Mouse (Mus musculus) forebrain, embryonic 10.5 days (tissue): ENCODE results near the gene Gm42957. TPM values are rescaled to one million over a fixed set of nuclear protein-coding genes. Genes with fewer than 3 reads are reported as not detected.
"Not testable (repeated sequence)": the region's sequence is repeated elsewhere in the genome, so short reads cannot be mapped to it uniquely, and the experiment has no call there.

Source experiments
- DNase-seq: peaks from one replicate; pipeline ENCODE4 v3.0.0-alpha.2; 2017; ENCODE audit warnings: low spot score; ENCODE audit errors: extremely low spot score
- H3K27ac ChIP-seq: fragments of 300-500 bp; sonication (generic); 2 replicates; pipeline ENCODE4 v1.5.1; 2016; ENCODE audit warnings: mild to moderate bottlenecking
- H3K27me3 ChIP-seq: fragments of 300-500 bp; sonication (generic); 2 replicates; pipeline ENCODE4 v1.6.1; 2016; ENCODE audit warnings: mild to moderate bottlenecking; ENCODE audit not compliant: poor library complexity, severe bottlenecking
- H3K36me3 ChIP-seq: fragments of 300-500 bp; sonication (generic); replicated peaks from 2 replicates; pipeline ENCODE4 v1.6.1; 2016; ENCODE audit warnings: mild to moderate bottlenecking, moderate library complexity
- H3K4me1 ChIP-seq: fragments of 300-500 bp; sonication (generic); 2 replicates; pipeline ENCODE4 v1.6.1; 2016
- H3K4me3 ChIP-seq: fragments of 300-500 bp; sonication (generic); 2 replicates; pipeline ENCODE4 v1.5.1; 2016; ENCODE audit warnings: mild to moderate bottlenecking, moderate library complexity
- H3K9me3 ChIP-seq: fragments of 300-500 bp; sonication (generic); 2 replicates; pipeline ENCODE4 v1.6.1; 2016; ENCODE audit warnings: mild to moderate bottlenecking, moderate library complexity
- WGBS: fragments of 180-500 bp; shearing (Covaris S2); methylation state at CpG from one replicate; pipeline ENCODE4 v1.1.7; 2016; 5-methylcytosine and 5-hydroxymethylcytosine counted together
- polyA plus RNA-seq: library from polyadenylated mRNA; unstranded; fragments of >200 nt; fragmentation: Nextera tagmentation; extraction: Ambion mirVana; gene quantifications from 2 replicates; pipeline ENCODE4 v1.2.1, GENCODE M21; 2016

Gm42957 gene
- polyA plus RNA-seq, 1 experiment from 2014 or later = 0.11 TPM

- H3K4me1 ChIP-seq = peaks cover 92% of the 10 kb centered on the region
These were observed 35.9 kb upstream of the Gm42957 start for GRCm38 (mm10) chr3:96599411-96599810.

GRCm38 (mm10) chr3:96600639-96601250 is 34.5 kb upstream of the Gm42957 start, which contains the start of gene Lix1l:
Gene Lix1l (plus strand): TSS chr3:96601149.
- Histone ChIP-seq H3K9me3 (no peaks in the 10 kb centered on the region), H3K4me1 (peaks cover 86% of the 10 kb centered on the region), H3K27ac (peak within 1 kb of the TSS; percentile 96), H3K36me3 (peaks cover 23% of the 10 kb centered on the region), H3K4me3 (peak within 1 kb of the TSS; percentile 93), H3K27me3 (peaks cover 36% of the 10 kb centered on the region)
- WGBS = under 1% methylated on average over 27 of the region's 27 CpGs
- peak; percentile 95 for DNase-seq

More at GRCm38 (mm10) chr3:96599411-96599810, 35.9 kb upstream of the Gm42957 start:
- Histone ChIP-seq H3K36me3 (peaks cover 12% of the 10 kb centered on the region), H3K9me3 (no peaks in the 10 kb centered on the region), H3K27ac (0 out of 2 replicates have a peak overlapping the region, but pooled peaks have one; percentile 84), H3K4me3 (peak overlapping the region; percentile 61; the same call in 1 of the 2 replicates), H3K27me3 (peaks cover 48% of the 10 kb centered on the region)
- DNase-seq = no peak
- 67% methylated on average over 3 of the region's 3 CpGs for WGBS

GRCm38 (mm10) chr3:96601251-96601787 is 34.0 kb upstream of the Gm42957 start:
- peaks cover 81% of the 10 kb centered on the region for H3K4me1 ChIP-seq
- H3K27me3 ChIP-seq = peaks cover 30% of the 10 kb centered on the region
- WGBS = under 1% methylated on average over 38 of the region's 40 CpGs
- H3K9me3 ChIP-seq = no peaks in the 10 kb centered on the region
- H3K4me3 ChIP-seq = peak overlapping the region; percentile 93
- peaks cover 23% of the 10 kb centered on the region for H3K36me3 ChIP-seq
- H3K27ac ChIP-seq = peak overlapping the region; percentile 96
- peak; percentile 73 for DNase-seq

- Histone ChIP-seq H3K9me3 (no peaks in the 10 kb centered on the region), H3K4me1 (peaks cover 73% of the 10 kb centered on the region), H3K36me3 (peaks cover 26% of the 10 kb centered on the region), H3K4me3 (peak overlapping the region; percentile 93), H3K27me3 (peaks cover 22% of the 10 kb centered on the region), H3K27ac (peak overlapping the region; percentile 96)
- no peak for DNase-seq
- WGBS = 33% methylated on average over 10 of the region's 10 CpGs
These were observed 33.2 kb upstream of the Gm42957 start for GRCm38 (mm10) chr3:96601941-96602703.

GRCm38 (mm10) chr3:96602704-96603084 is 32.6 kb upstream of the Gm42957 start:
- Histone ChIP-seq H3K36me3 (peaks cover 28% of the 10 kb centered on the region), H3K4me1 (peaks cover 67% of the 10 kb centered on the region), H3K9me3 (no peaks in the 10 kb centered on the region), H3K27me3 (peaks cover 19% of the 10 kb centered on the region), H3K4me3 (peak overlapping the region; percentile 93), H3K27ac (peak overlapping the region; percentile 96)
- 58% methylated on average over 5 of the region's 5 CpGs for WGBS
- DNase-seq = no peak

GRCm38 (mm10) chr3:96603311-96603710 is 32.0 kb upstream of the Gm42957 start:
- Histone ChIP-seq H3K9me3 (no peaks in the 10 kb centered on the region), H3K27ac (peak overlapping the region; percentile 96; the same call in 1 of the 2 replicates), H3K4me3 (peak overlapping the region; percentile 93; the same call in 1 of the 2 replicates), H3K36me3 (peaks cover 33% of the 10 kb centered on the region), H3K4me1 (peaks cover 61% of the 10 kb centered on the region), H3K27me3 (peaks cover 18% of the 10 kb centered on the region)
- no peak for DNase-seq
- WGBS = 60% methylated on average over 5 of the region's 5 CpGs

GRCm38 (mm10) chr3:96606007-96606406 is 29.3 kb upstream of the Gm42957 start:
- H3K9me3 ChIP-seq, H3K4me3 ChIP-seq, DNase-seq, H3K27ac ChIP-seq, H3K27me3 ChIP-seq: not testable (repeated sequence)
- 88% methylated on average over 4 of the region's 4 CpGs for WGBS
- Histone ChIP-seq H3K4me1 (peaks cover 34% of the 10 kb centered on the region), H3K36me3 (peaks cover 39% of the 10 kb centered on the region)

GRCm38 (mm10) chr3:96606618-96607017 is 28.7 kb upstream of the Gm42957 start:
- WGBS = 89% methylated on average over 4 of the region's 4 CpGs
- no peak overlapping the region for H3K4me3 ChIP-seq
- no peaks in the 10 kb centered on the region for H3K27me3 ChIP-seq
- DNase-seq = no peak
- H3K27ac ChIP-seq = no peak overlapping the region
- peaks cover 39% of the 10 kb centered on the region for H3K36me3 ChIP-seq
- no peaks in the 10 kb centered on the region for H3K9me3 ChIP-seq
- peaks cover 29% of the 10 kb centered on the region for H3K4me1 ChIP-seq

GRCm38 (mm10) chr3:96617941-96618340 is 17.3 kb upstream of the Gm42957 start:
- peaks cover 80% of the 10 kb centered on the region for H3K36me3 ChIP-seq
- no peak for DNase-seq
- no peaks in the 10 kb centered on the region for H3K27me3 ChIP-seq
- H3K27ac ChIP-seq = no peak overlapping the region
- no peaks in the 10 kb centered on the region for H3K9me3 ChIP-seq
- H3K4me3 ChIP-seq = no peak overlapping the region
- no peaks in the 10 kb centered on the region for H3K4me1 ChIP-seq
- WGBS = 90% methylated on average over 3 of the region's 3 CpGs

GRCm38 (mm10) chr3:96623201-96623600 is 12.1 kb upstream of the Gm42957 start:
- Histone ChIP-seq H3K27me3 (no peaks in the 10 kb centered on the region), H3K9me3 (no peaks in the 10 kb centered on the region), H3K4me1 (no peaks in the 10 kb centered on the region), H3K4me3 (no peak overlapping the region), H3K27ac (no peak overlapping the region), H3K36me3 (peaks cover 81% of the 10 kb centered on the region)
- no peak for DNase-seq
- whole genome bisulfite sequencing = 90% methylated on average over 4 of the region's 4 CpGs

- peak within 1 kb of the TSS; percentile 95 for H3K27ac ChIP-seq
- H3K9me3 ChIP-seq = no peaks in the 10 kb centered on the region
- DNase-seq = peak; percentile 97
- WGBS = under 1% methylated on average over 48 of the region's 48 CpGs
- H3K4me3 ChIP-seq = peak within 1 kb of the TSS; percentile 77
- peaks cover 58% of the 10 kb centered on the region for H3K36me3 ChIP-seq
- H3K27me3 ChIP-seq = no peaks in the 10 kb centered on the region
- peaks cover 26% of the 10 kb centered on the region for H3K4me1 ChIP-seq
These were observed 5.3 kb upstream of the Gm42957 start, which contains the start of gene Rbm8a for GRCm38 (mm10) chr3:96629729-96630600. Gene Rbm8a (plus strand): TSS chr3:96629933.

GRCm38 (mm10) chr3:96632058-96632457 is 3.2 kb upstream of the Gm42957 start:
- peaks cover 45% of the 10 kb centered on the region for H3K36me3 ChIP-seq
- no peak overlapping the region for H3K27ac ChIP-seq
- no peaks in the 10 kb centered on the region for H3K27me3 ChIP-seq
- no peak for DNase-seq
- H3K9me3 ChIP-seq = no peaks in the 10 kb centered on the region
- H3K4me3 ChIP-seq = no peak overlapping the region
- H3K4me1 ChIP-seq = peaks cover 44% of the 10 kb centered on the region
